9 mouse cellular contexts compared by ENCODE assay signal in the genomic region with DNA sequence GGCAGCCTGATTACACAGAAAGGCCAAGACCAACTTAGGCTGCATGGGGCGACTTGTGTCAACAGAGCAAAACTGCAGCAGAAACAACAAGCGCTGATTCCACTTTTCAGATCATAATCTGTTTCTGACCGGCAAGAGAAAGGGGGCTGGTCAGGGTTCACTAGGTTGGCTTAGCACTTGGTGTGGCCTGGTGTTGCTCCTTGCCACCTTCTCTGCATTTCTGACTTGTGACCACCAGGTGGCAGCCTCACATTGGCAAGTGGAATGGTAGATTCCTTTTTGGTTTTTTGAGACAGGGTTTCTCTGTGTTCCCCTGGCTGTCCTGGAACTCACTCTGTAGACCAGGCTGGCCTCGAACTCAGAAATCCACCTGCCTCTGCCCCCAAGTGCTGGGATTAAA. TPM values are rescaled to one million over a fixed set of nuclear protein-coding genes. Genes with fewer than 3 reads are reported as not detected.
DNase-seq lines count a peak whose midpoint lies in the region; ATAC-seq and TF ChIP-seq lines count a peak whose summit lies in the region.
"Had no signal": no experiment of that assay in that cellular context is flagged by ENCODE, and none has a peak within 500 bp of the region (broad histone marks: within the 10 kb centered on the region; RNA-seq: fewer than 3 reads in every experiment).

No protein-coding gene starts in this region.

- no peak overlapping the region for H3K27ac ChIP-seq in lung, postnatal 0 days (ENCODE audit: low read length)
- H3K27ac ChIP-seq: heart, embryonic 13.5 days had no signal

- no peak overlapping the region for H3K4me3 ChIP-seq in lung, postnatal 0 days (ENCODE audit: low read depth, low read length)
- H3K4me3 ChIP-seq: heart, embryonic 13.5 days had no signal

- H3K4me1 ChIP-seq in lung, postnatal 0 days (ENCODE audit: insufficient read depth, low read depth, low read length): no peaks in the 10 kb centered on the region

- TF ChIP-seq EP300 in lung, postnatal 0 days (IDR thresholded peaks at IDR 0.05): no peak

- peak; percentile 89 for TF ChIP-seq CTCF in lung, postnatal 0 days (IDR thresholded peaks at IDR 0.05)

- no peaks in the 10 kb centered on the region for H3K27me3 ChIP-seq in lung, postnatal 0 days (replicated peaks; ENCODE audit: insufficient read depth, low read length)
- H3K27me3 ChIP-seq: heart, embryonic 13.5 days had no signal

- H3K9ac ChIP-seq in lung, postnatal 0 days (replicated peaks; ENCODE audit: low read depth): no peak overlapping the region
- H3K9ac ChIP-seq: heart, embryonic 13.5 days had no signal

- H3K4me2 ChIP-seq in lung, postnatal 0 days (replicated peaks; ENCODE audit: low read depth, low read length): no peak overlapping the region
- H3K4me2 ChIP-seq: heart, embryonic 13.5 days had no signal

- 21% methylated on average over 4 of the region's 4 CpGs for WGBS in lung, postnatal 0 days

- no peaks in the 10 kb centered on the region for H3K9me3 ChIP-seq in lung, postnatal 0 days (ENCODE audit: low read length)
- H3K9me3 ChIP-seq: heart, embryonic 13.5 days had no signal

- no peaks in the 10 kb centered on the region for H3K36me3 ChIP-seq in lung, postnatal 0 days (ENCODE audit: insufficient read depth, low read length)
- H3K36me3 ChIP-seq: heart, embryonic 13.5 days had no signal

- peak; percentile 74 for DNase-seq in CD4-positive helper T cell, adult 2 months (ENCODE audit: low read depth, low spot score)
- DNase-seq in adipocyte (ENCODE audit: low spot score): peak; percentile 83
- DNase-seq in heart, adult 8-10 months (ENCODE audit: low spot score): peak; percentile 74
- peak; percentile 55 to 85 for DNase-seq in layer of hippocampus, adult 18-20 months (ENCODE audit: low spot score in 2 of 2)
- peak; percentile 78 for DNase-seq in lung, postnatal 0 days (ENCODE audit: low spot score)
- DNase-seq in retina, adult 2 months (ENCODE audit: low read depth, low spot score): peak; percentile 56
- peak; percentile 80 for DNase-seq in thymus, postnatal 25 days

- peak; percentile 82 for ATAC-seq in common myeloid progenitor, adult 5-6 weeks (replicated peaks; ENCODE audit: low read depth, poor library complexity, severe bottlenecking)
- ATAC-seq in lung, postnatal 0 days: peak; percentile 63

RNA-seq across cellular contexts. Expression of a gene that starts 47.7 kb away (rescaled TPM):
- total RNA-seq in common myeloid progenitor, adult 5-6 weeks (2017): not detected in 2 replicates
- under 1 TPM in 3 of 4 experiments, not detected in 1; 0.09 to 0.31 (median 0.16) TPM for total RNA-seq in heart, adult 8-10 months (2022)
- under 1 TPM in 1 of 2 experiments, not detected in 1; 0.10 TPM for total RNA-seq in layer of hippocampus, adult 18-20 months (2021)
- 0.05 and 0.06 TPM in 2 replicates for polyA plus RNA-seq in lung, postnatal 0 days (2015; fragmentation: Nextera tagmentation; extraction: Ambion mirVana)

RNA-seq across cellular contexts. Expression of a gene that starts 51.1 kb away (rescaled TPM):
- total RNA-seq in common myeloid progenitor, adult 5-6 weeks (2017): 0.41 and 4.6 TPM in 2 replicates
- 10 to 100 TPM; 13.4 to 16.0 (median 14.0) TPM for total RNA-seq in heart, adult 8-10 months (2022)
- total RNA-seq in layer of hippocampus, adult 18-20 months (2021): 10 to 100 TPM; 11.9 to 12.1 TPM
- polyA plus RNA-seq in lung, postnatal 0 days (2015; fragmentation: Nextera tagmentation; extraction: Ambion mirVana): 6.1 and 6.5 TPM in 2 replicates
